Mouse (Mus musculus): Measurements from ENCODE around the gene Ctu1. TPM values are rescaled to one million over a fixed set of nuclear protein-coding genes. Genes with fewer than 3 reads are reported as not detected.

The Ctu1 gene
- 5.3 and 6.3 TPM in 2 replicates for polyA plus RNA-seq (2021; fragmentation: Nextera tagmentation)
- long read RNA-seq, experiment 1, transcript Ctu1-201 (3 exons, 2,475 nt): major isoform, 39 of 42 reads
- long read RNA-seq, experiment 1, partial matches to known transcripts: 3 of 42 reads
- long read RNA-seq, experiment 1, other reads (novel, unspliced or antisense): 0 of 42 reads
- long read RNA-seq, experiment 2, transcript Ctu1-201 (3 exons, 2,475 nt): major isoform, 6 of 11 reads
- long read RNA-seq, experiment 2, partial matches to known transcripts: 5 of 11 reads
- long read RNA-seq, experiment 2, other reads (novel, unspliced or antisense): 0 of 11 reads

GRCm38 (mm10) chr7:43671809-43672580 lies at the start of gene Ctu1:
Gene Ctu1, plus strand, starts transcription at chr7:43672016.

GRCm38 (mm10) chr7:43634500-43634899 lies 37.3 kb upstream of the Ctu1 start, which contains the start of gene Ceacam18:
Gene Ceacam18, plus strand, starts transcription at chr7:43634707.

GRCm38 (mm10) chr7:43660002-43660401 lies 11.8 kb upstream of the Ctu1 start, which contains the start of gene Siglece:
Gene Siglece, minus strand, starts transcription at chr7:43660161.

GRCm38 (mm10) chr7:43690118-43690517 lies 18.3 kb downstream of the Ctu1 start, which contains the start of gene Klk14:
Gene Klk14, plus strand, starts transcription at chr7:43690418.

GRCm38 (mm10) chr7:43712267-43712666 lies 40.5 kb downstream of the Ctu1 start, which contains the start of gene Klk13:
Gene Klk13, plus strand, starts transcription at chr7:43712567.

Other genes with a start within 250 kb of the Ctu1 start
- gene Lim2, start 244.3 kb upstream of the Ctu1 start, polyA plus RNA-seq (2021; fragmentation: Nextera tagmentation): not detected in 2 replicates
- 0.43 and 0.44 TPM in 2 replicates for gene Nkg7, start 234.9 kb upstream of the Ctu1 start, polyA plus RNA-seq (2021; fragmentation: Nextera tagmentation)
- not detected in 2 replicates for gene Cldnd2, start 231.2 kb upstream of the Ctu1 start, polyA plus RNA-seq (2021; fragmentation: Nextera tagmentation)
- gene Etfb, start 227.9 kb upstream of the Ctu1 start, polyA plus RNA-seq (2021; fragmentation: Nextera tagmentation): 180 and 198 TPM in 2 replicates
- gene Gm45233, start 227.9 kb upstream of the Ctu1 start, polyA plus RNA-seq (2021; fragmentation: Nextera tagmentation): 0.69 TPM in 1 of 2 replicates, not detected in the other
- gene Vsig10l, start 208.9 kb upstream of the Ctu1 start, polyA plus RNA-seq (2021; fragmentation: Nextera tagmentation): 1.1 and 2.6 TPM in 2 replicates
- 1.9 and 3.0 TPM in 2 replicates for gene Iglon5, start 181.9 kb upstream of the Ctu1 start, polyA plus RNA-seq (2021; fragmentation: Nextera tagmentation)
- gene 4931406B18Rik, start 166.1 kb upstream of the Ctu1 start, polyA plus RNA-seq (2021; fragmentation: Nextera tagmentation): not detected in 2 replicates
- 4.9 and 5.2 TPM in 2 replicates for gene Cd33, start 127.6 kb upstream of the Ctu1 start, polyA plus RNA-seq (2021; fragmentation: Nextera tagmentation)
- 1.2 and 1.6 TPM in 2 replicates for gene Zfp658, start 109.8 kb upstream of the Ctu1 start, polyA plus RNA-seq (2021; fragmentation: Nextera tagmentation)
- gene Zfp719, start 92.4 kb upstream of the Ctu1 start, polyA plus RNA-seq (2021; fragmentation: Nextera tagmentation): 5.4 and 5.5 TPM in 2 replicates
- gene Zfp819, start 64.8 kb upstream of the Ctu1 start, polyA plus RNA-seq (2021; fragmentation: Nextera tagmentation): not detected in 2 replicates
- gene Ceacam18, start 37.3 kb upstream of the Ctu1 start, polyA plus RNA-seq (2021; fragmentation: Nextera tagmentation): not detected in 2 replicates
- 0.54 and 0.59 TPM in 2 replicates for gene Siglece, start 11.9 kb upstream of the Ctu1 start, polyA plus RNA-seq (2021; fragmentation: Nextera tagmentation)
- not detected in 2 replicates for gene Klk14, start 18.4 kb downstream of the Ctu1 start, polyA plus RNA-seq (2021; fragmentation: Nextera tagmentation)
- gene Klk13, start 40.6 kb downstream of the Ctu1 start, polyA plus RNA-seq (2021; fragmentation: Nextera tagmentation): not detected in 2 replicates
- gene Klk12, start 96.9 kb downstream of the Ctu1 start, polyA plus RNA-seq (2021; fragmentation: Nextera tagmentation): not detected in 2 replicates
- gene Klk11, start 102.6 kb downstream of the Ctu1 start, polyA plus RNA-seq (2021; fragmentation: Nextera tagmentation): not detected in 2 replicates
- gene Klk10, start 109.0 kb downstream of the Ctu1 start, polyA plus RNA-seq (2021; fragmentation: Nextera tagmentation): 0.15 and 0.34 TPM in 2 replicates
- gene Klk9, start 119.9 kb downstream of the Ctu1 start, polyA plus RNA-seq (2021; fragmentation: Nextera tagmentation): not detected in 2 replicates
- 9.7 and 10.3 TPM in 2 replicates for gene Klk8, start 125.6 kb downstream of the Ctu1 start, polyA plus RNA-seq (2021; fragmentation: Nextera tagmentation)
- gene Klk7, start 139.3 kb downstream of the Ctu1 start, polyA plus RNA-seq (2021; fragmentation: Nextera tagmentation): not detected in 2 replicates
- gene Klk6, start 152.5 kb downstream of the Ctu1 start, polyA plus RNA-seq (2021; fragmentation: Nextera tagmentation): 7.3 and 12.8 TPM in 2 replicates
- gene Klk5, start 170.0 kb downstream of the Ctu1 start, polyA plus RNA-seq (2021; fragmentation: Nextera tagmentation): not detected in 2 replicates
- not detected in 2 replicates for gene Klk4, start 209.1 kb downstream of the Ctu1 start, polyA plus RNA-seq (2021; fragmentation: Nextera tagmentation)